Mouse (Mus musculus): ENCODE data around the gene C77080.

- no peak for TF ChIP-seq CTCF (IDR thresholded peaks at IDR 0.05; ENCODE audit: borderline replicate concordance, insufficient read depth, low read depth, low read length)
- no peak for TF ChIP-seq POLR2A (IDR thresholded peaks at IDR 0.05; ENCODE audit: borderline replicate concordance, insufficient read depth, low read length)
These were observed 9.6 kb downstream of the C77080 start for GRCm38 (mm10) chr4:129251482-129252125.
